Mouse (Mus musculus): ENCODE results near the gene Zkscan14.

Zkscan14 gene

DNA sequence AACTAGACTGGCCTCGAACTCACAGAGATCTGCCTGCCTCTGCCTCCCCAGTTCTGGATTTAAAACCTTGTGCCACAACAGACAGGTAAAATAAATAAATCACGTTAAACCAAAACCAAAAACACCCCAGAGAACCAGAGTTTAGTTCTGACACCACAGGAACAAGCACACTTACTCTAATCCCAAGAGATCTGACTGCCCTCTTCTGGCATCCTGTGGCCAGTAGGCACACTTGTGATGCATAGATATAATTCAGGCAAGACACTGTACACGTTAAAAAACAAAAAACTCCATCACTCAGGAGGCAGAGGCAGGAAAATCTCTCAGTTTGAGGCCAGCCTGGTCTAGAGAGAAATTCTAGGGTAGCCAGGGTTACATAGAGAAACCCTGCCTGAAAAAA is 778 bp upstream of the Zkscan14 start:
- DNase-seq (ENCODE audit: low read depth, low spot score) = no peak

DNA sequence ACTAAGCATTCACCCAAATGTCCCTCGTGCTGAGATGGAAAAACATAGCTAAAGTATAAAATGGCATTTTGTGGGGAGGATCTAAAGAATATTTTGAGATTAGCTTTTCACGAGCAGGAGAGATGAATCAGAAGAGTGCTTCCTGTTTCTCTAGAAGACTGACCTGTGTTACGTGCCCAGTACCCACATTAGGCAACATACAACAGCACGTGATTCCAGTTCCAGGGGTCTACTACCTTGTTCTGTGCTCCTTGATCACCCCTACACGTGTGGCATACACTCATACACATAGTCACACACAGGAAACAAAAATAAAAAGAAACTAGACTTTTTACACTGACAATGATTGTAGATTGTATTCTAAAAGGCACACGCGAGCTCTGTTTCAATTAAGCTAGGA is 1.3 kb downstream of the Zkscan14 start:
- DNase-seq (ENCODE audit: low read depth, low spot score) = no peak

DNA sequence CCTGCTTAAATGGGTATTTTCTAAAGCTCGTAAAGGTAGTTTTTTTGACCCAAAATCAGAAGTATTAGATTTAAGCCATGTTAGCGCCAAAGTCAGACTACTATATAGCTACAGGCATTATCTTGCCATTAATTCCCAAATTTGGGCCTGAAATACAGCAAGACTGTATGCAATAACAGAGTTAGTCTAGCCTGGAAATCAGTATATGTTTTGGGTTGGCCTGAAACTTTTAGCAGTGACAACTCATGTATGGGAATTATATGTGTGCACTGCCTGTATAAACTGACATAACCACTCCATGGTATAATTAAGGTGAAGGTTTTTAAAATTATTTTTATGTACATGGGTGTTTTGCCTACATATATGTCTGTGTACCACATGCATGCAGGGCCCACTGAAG is 9.7 kb downstream of the Zkscan14 start, which contains the start of gene Atp5j2:
Gene Atp5j2, minus strand, starts transcription at position 101 of the 400 bp plus-strand sequence.
- no peak for DNase-seq (ENCODE audit: low read depth, low spot score)

DNA sequence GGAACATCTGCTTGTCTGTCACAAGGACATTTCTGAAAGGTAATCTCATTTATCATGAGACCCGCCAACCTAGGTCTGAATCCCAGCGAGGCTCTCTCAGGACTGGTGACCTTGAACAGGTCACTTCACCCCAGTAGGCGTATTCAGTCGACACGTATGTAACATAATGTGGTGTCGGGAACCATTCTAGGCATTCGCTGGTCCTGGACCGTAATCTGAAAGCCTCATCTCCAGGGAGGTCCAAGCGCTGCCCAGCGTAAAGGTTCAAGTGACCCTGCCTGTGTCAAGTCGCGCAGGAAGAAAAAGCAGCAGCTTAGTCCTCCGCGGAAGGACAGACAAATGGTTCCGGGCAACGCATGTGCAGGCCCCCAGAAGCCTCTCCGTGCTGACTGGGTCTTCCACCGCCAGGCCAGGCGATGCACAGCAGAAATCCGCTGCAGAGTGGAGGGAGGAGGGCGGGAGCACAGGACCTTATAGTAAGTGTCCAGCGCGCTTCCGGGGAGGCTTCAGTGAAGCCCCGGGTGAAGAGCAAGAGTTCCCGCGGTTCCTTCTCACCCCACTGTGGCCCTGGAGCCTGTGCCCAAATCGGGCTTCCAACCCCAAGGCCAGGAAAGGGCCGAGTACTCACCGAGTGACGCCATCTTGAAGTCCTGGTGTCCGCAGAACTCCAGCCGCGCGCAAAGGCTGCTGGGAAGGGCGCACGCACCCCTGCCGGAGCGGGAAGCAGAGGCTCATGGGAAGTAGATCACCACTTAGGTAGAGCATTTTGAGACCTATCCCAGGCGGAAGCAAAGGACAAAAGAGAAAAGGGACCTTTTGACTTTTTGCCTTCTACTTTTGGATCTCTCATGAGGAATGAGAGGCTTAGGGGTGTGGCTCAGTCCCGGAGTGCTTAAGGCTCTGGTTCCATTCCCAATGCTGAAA is 10.5 kb downstream of the Zkscan14 start:
- DNase-seq (ENCODE audit: low read depth, low spot score) = peak; percentile 89

DNA sequence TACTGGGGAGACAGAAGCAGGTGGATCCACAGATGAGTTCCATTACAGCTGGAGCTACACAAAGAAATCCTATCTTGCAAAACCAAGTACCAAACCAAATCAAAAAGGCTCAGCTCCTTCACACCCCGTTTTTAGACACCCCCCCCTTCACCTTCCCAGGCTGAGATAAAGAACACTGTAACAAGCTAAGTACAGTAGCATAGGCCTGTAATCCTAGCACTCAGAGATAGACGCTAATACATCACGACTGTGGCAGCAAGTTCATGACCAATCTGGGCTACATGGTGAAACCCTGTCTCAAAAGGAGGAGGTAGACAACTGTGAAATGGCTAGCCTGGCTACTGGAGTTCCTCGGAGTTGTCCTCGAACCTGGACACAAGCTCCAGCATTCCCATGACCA is 11.3 kb downstream of the Zkscan14 start:
- DNase-seq (ENCODE audit: low read depth, low spot score) = no peak

DNA sequence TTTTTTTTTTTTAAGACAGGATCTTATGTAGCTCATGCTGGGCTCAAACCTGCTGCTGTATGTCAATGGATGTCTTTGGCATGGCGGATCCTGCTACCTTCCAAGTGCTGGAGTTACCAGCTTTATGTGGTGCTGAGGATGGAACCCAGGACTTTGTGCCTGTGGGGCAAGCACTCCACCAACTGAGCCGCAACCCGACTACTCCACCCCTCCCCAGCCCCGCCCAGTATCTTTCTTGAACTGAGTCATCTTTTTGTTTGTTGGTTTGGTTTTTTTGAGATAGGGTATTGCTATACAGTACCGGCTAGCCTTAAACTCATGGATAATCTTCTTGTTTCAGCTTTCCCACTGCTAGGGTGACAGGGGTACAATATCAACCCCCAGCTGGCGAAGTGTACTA is 12.3 kb downstream of the Zkscan14 start:
- no peak for DNase-seq (ENCODE audit: low read depth, low spot score)

DNA sequence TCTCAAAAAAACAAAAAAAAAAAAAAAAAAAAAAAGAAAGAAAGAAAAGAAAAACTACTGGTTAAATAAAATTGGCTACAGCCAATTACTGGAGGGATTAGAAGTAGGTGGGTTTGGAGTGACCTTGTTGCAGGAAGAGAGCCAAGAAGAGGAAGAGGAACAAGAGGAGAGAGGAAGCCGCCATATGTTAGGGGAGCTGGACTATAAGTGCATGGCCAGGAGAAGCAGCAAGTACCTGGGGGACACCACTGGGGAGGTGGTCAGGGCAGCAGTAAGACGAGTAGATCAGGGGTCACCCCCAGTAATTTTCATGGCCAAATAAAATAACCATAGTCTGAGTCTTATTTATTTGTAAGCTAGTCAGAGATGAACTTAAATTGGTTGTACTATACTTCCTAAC is 16.4 kb downstream of the Zkscan14 start:
- DNase-seq (ENCODE audit: low read depth, low spot score) = no peak

DNA sequence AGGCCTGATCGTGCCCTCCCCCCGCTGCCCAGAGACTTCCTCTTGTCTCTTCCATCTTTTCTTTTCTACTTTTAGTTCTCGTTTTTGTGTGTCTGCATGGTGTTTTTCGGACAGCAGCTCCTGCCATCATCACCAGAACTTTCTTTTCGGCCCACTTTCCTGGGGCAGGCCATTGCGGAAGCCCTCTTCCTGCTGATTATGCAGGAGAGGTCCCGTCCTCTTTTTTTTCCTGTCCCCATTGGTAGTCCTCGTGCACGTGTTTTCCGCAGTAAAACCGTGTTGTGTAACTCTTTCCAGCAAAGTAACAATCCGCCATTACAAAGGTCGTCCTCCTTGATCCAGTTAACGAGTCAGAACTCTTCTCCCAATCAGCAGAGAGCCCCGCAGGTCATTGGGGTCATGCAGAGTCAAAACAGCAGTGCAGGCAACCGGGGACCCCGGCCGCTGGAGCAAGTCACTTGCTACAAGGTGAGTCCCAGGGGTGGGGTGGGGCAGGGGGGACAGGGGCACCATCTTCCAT is 23.1 kb downstream of the Zkscan14 start:
- DNase-seq (ENCODE audit: low read depth, low spot score) = no peak

DNA sequence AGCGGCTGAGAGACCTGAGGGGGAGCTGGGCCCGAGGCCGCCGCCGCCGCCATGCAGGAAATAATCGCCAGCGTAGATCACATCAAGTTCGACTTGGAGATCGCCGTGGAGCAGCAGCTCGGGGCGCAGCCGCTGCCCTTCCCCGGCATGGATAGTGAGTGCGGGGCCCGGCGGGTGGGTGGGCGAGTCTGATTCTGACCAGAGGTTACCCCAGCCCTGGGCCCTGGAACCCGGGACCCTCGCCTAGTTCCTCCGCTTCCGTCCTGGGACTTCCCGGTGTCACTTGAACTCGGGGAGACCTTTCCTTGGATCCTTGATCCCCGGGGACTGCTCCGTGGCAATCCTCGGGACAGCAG is 34.4 kb downstream of the Zkscan14 start:
- peak; percentile 8 for DNase-seq (ENCODE audit: low read depth, low spot score)

DNA sequence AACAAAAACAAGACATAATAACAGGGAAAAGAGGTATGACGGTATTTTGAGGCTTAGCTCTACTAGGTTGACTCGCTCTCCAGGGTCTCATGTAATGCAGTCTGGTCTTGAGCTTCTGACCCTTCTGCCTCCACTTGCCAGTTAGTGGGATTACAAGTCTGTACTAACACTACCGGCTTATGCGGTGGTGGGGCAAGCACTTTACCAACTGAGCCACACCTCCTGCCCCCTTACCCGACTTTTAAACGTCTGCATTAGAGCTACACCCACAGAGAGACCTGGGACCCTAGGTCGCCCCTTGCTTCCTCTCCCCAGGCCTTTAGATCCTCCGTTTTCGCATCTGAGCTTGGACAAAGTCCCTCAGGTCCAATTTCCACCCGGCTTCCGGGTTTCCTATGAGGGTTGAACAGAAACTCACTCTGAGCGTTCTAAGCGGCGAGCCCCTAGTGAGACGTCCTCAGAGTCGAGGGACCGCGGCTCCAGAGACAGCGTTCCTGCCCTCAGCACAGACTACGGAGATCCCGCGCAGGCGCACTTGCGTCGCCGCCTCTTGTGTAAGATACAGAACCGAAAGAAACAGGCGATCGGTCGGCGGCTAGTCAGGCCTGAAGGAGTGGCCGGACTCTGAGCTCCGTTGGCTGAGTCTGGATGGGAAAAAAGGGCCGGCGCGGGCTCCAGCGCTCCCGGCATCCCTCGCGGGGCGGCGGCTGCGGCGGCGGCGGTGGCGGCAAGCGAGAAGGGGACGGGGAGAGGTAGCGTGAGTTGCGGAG is 34.9 kb downstream of the Zkscan14 start, which contains the start of the genes Ptcd1 and Cpsf4:
Gene Ptcd1, minus strand, starts transcription at position 573 of the 770 bp plus-strand sequence.
Gene Cpsf4, plus strand, starts transcription at position 678 of the 770 bp plus-strand sequence.
- peak; percentile 99 for DNase-seq (ENCODE audit: low read depth, low spot score)

DNA sequence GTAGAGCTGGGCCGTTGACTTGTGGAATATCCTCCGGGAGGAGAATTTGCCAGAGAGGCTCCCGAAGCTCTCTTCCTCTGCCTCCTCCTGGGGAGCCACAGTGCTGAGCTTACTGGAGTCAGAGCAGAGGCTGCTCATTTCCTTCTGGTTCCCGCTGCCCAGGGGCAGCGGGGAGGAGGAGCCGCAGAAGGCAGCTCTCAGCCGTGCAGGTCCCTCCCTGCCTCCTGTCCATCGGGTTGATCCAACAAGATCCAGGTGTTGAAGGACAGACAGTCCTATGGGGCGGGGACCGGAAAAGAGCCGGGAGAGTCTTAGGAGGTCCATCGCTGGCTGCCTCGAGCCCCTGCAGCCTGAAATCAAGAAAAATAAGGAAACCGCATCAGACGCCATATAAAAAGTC is 36.5 kb downstream of the Zkscan14 start:
- DNase-seq (ENCODE audit: low read depth, low spot score) = no peak

DNA sequence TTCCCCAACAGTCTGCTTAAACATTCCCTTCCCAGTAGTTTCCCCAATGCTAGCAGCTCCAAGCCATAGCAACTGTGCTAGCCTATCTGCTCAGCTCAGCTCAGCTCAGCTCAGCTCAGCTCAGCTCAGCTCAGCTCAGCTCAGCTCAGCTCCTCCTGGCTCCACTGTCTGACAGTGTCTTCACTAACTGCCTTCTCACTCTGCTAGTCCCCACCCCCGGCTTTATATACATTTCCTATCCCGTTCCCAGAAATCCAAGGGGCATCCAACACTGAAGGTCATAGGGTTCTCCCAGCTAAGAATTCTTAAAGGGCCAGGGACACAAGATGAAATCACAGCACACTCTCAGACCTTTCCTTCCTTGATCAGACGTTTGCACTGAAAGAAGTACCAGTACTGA is 37.0 kb downstream of the Zkscan14 start:
- DNase-seq (ENCODE audit: low read depth, low spot score) = no peak

DNA sequence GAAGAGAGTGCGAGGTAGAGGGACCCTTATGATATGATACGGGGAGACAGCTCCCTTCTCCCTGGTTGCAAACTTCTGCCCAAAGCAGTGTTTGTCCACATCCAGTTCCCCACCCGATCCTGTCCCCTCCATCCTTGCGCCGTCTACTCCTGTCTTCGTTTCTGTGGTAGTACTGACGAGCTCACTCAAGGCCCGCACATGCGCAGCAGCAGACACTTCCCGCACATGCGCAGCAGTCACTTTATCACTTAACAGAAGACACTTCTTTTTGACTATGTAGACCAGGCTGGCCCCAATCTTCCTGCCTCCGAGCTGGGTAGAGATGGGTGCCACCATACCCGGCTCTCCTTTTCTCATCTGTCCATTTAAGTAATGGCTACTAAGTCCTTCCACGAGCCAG is 40.3 kb downstream of the Zkscan14 start:
- DNase-seq (ENCODE audit: low read depth, low spot score) = no peak

DNA sequence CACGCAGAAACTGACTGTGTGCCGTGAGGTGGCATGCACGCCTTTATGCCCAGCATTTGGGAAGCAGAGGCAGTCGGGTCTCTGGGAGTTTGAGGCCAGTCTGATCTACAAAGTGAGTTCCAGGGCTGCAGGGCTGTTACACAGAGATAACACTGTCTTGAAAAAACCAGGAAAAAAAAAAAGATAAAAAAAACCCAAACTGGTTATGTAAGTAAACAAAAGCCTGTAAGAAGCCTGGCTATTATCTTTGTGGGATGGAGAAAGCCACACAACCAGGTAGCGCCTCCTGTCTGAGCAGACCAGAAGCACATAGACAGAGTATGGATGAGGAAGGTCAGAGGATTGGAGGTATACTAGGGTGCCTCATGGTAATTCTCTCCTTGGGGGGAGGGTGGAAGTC is 49.0 kb downstream of the Zkscan14 start:
- DNase-seq (ENCODE audit: low read depth, low spot score) = no peak

DNA sequence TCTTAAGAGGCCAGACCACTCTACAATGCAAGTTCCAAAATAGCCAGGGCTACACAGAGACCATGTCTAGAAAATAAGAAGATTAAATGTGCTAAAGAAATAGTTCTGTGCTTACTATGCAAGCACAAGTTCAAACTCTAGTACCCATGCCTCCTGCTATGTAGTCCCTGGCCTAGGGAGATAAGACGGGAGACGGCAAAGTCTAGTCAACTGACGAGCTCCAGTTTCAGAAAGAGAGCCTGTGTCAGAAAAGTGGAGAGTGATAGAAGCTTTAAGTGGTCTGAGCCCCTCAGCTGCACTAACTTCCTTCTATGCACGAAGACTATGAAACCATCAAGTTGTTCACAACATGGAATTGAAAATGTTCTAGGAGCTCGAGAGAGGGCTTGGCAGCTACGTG is 52.4 kb downstream of the Zkscan14 start:
- no peak for DNase-seq (ENCODE audit: low read depth, low spot score)

DNA sequence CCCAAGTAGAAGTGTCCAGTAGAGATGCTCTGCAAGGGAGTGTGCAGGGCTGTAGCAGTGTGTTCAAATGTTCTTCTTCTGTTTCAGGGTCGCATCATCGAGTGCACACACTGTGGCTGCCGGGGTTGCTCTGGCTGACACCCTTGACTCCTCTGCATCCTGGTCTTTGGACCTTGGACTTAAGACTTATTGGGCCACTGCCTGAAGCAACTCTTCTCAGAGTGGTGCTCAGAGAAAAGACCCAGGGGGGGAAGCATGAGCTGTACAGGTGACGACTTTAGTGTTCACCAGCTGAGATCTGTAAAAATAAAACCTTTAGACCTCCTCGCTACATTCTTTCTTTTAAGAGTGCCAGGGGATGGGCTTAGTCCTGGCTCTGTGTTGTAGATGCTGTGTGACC is 53.9 kb downstream of the Zkscan14 start:
- no peak for DNase-seq (ENCODE audit: low read depth, low spot score)
